Mouse (Mus musculus): ENCODE data around the gene Bcat1. TPM values are rescaled to one million over a fixed set of nuclear protein-coding genes. Genes with fewer than 3 reads are reported as not detected.

Bcat1 gene
- polyA plus RNA-seq, 1 experiment from 2014 or later, result 1.2 TPM

GRCm38 (mm10) chr6:145037626-145038025, 38.4 kb downstream of the Bcat1 start:
- 38% methylated on average over 1 of the region's 1 CpGs for WGBS (ENCODE audit: insufficient replicate concordance)
- no peak for ATAC-seq (ENCODE audit: low read depth)

GRCm38 (mm10) chr6:145035412-145035811, 40.6 kb downstream of the Bcat1 start:
- no peak overlapping the region for H3K4me2 ChIP-seq (ENCODE audit: low read depth, low read length)
- no peaks in the 10 kb centered on the region for H3K4me1 ChIP-seq (ENCODE audit: control insufficient read depth, low read depth, low read length)
- no peaks in the 10 kb centered on the region for H3K27me3 ChIP-seq (ENCODE audit: control insufficient read depth, insufficient read depth, low read depth, low read length)
- no peaks in the 10 kb centered on the region for H3K9me3 ChIP-seq (replicated peaks; ENCODE audit: control insufficient read depth, low read length)
- no peaks in the 10 kb centered on the region for H3K36me3 ChIP-seq (ENCODE audit: control insufficient read depth, insufficient read depth)
- H3K9ac ChIP-seq (ENCODE audit: low read depth, low read length), result no peak overlapping the region
- H3K4me3 ChIP-seq (ENCODE audit: low read depth, low read length), result no peak overlapping the region
- ATAC-seq (ENCODE audit: low read depth), result no peak
- WGBS (ENCODE audit: insufficient replicate concordance), result 79% methylated on average over 9 of the region's 9 CpGs
- no peak overlapping the region for H3K27ac ChIP-seq (ENCODE audit: low read length)

More at GRCm38 (mm10) chr6:145037626-145038025, 38.4 kb downstream of the Bcat1 start:
- no peak overlapping the region for H3K4me2 ChIP-seq (ENCODE audit: low read depth, low read length)
- no peaks in the 10 kb centered on the region for H3K27me3 ChIP-seq (ENCODE audit: control insufficient read depth, insufficient read depth, low read depth, low read length)
- no peaks in the 10 kb centered on the region for H3K9me3 ChIP-seq (replicated peaks; ENCODE audit: control insufficient read depth, low read length)
- H3K4me1 ChIP-seq (ENCODE audit: control insufficient read depth, low read depth, low read length), result no peaks in the 10 kb centered on the region
- H3K4me3 ChIP-seq (ENCODE audit: low read depth, low read length), result no peak overlapping the region
- no peak overlapping the region for H3K27ac ChIP-seq (ENCODE audit: low read length)
- H3K36me3 ChIP-seq (ENCODE audit: control insufficient read depth, insufficient read depth), result no peaks in the 10 kb centered on the region
- no peak overlapping the region for H3K9ac ChIP-seq (ENCODE audit: low read depth, low read length)

GRCm38 (mm10) chr6:145030587-145030986, 45.4 kb downstream of the Bcat1 start:
- H3K4me1 ChIP-seq (ENCODE audit: control insufficient read depth, low read depth, low read length), result no peaks in the 10 kb centered on the region
- H3K27me3 ChIP-seq (ENCODE audit: control insufficient read depth, insufficient read depth, low read depth, low read length), result no peaks in the 10 kb centered on the region
- H3K36me3 ChIP-seq (ENCODE audit: control insufficient read depth, insufficient read depth), result no peaks in the 10 kb centered on the region
- no peak for ATAC-seq (ENCODE audit: low read depth)
- H3K9me3 ChIP-seq (replicated peaks; ENCODE audit: control insufficient read depth, low read length), result no peaks in the 10 kb centered on the region
- H3K9ac ChIP-seq (ENCODE audit: low read depth, low read length), result no peak overlapping the region
- no peak overlapping the region for H3K4me3 ChIP-seq (ENCODE audit: low read depth, low read length)
- WGBS (ENCODE audit: insufficient replicate concordance), result 59% methylated on average over 9 of the region's 9 CpGs
- H3K4me2 ChIP-seq (ENCODE audit: low read depth, low read length), result no peak overlapping the region
- H3K27ac ChIP-seq (ENCODE audit: low read length), result no peak overlapping the region

GRCm38 (mm10) chr6:145023990-145024389, 52.0 kb downstream of the Bcat1 start:
- Histone ChIP-seq H3K4me1 (ENCODE audit: control insufficient read depth, low read depth, low read length) (no peaks in the 10 kb centered on the region), H3K27ac (ENCODE audit: low read length) (no peak overlapping the region), H3K27me3 (ENCODE audit: control insufficient read depth, insufficient read depth, low read depth, low read length) (no peaks in the 10 kb centered on the region), H3K4me2 (ENCODE audit: low read depth, low read length) (no peak overlapping the region), H3K9ac (ENCODE audit: low read depth, low read length) (no peak overlapping the region), H3K4me3 (ENCODE audit: low read depth, low read length) (no peak overlapping the region), H3K36me3 (ENCODE audit: control insufficient read depth, insufficient read depth) (no peaks in the 10 kb centered on the region), H3K9me3 (replicated peaks; ENCODE audit: control insufficient read depth, low read length) (peaks cover 4% of the 10 kb centered on the region)
- ATAC-seq (ENCODE audit: low read depth), result no peak
- 66% methylated on average over 8 of the region's 8 CpGs for WGBS (ENCODE audit: insufficient replicate concordance)

- Histone ChIP-seq H3K9me3 (replicated peaks; ENCODE audit: control insufficient read depth, low read length) (peaks cover 4% of the 10 kb centered on the region), H3K4me1 (ENCODE audit: control insufficient read depth, low read depth, low read length) (no peaks in the 10 kb centered on the region), H3K36me3 (ENCODE audit: control insufficient read depth, insufficient read depth) (no peaks in the 10 kb centered on the region), H3K4me2 (ENCODE audit: low read depth, low read length) (no peak overlapping the region), H3K4me3 (ENCODE audit: low read depth, low read length) (no peak overlapping the region), H3K27ac (ENCODE audit: low read length) (no peak overlapping the region), H3K27me3 (ENCODE audit: control insufficient read depth, insufficient read depth, low read depth, low read length) (no peaks in the 10 kb centered on the region), H3K9ac (ENCODE audit: low read depth, low read length) (no peak overlapping the region)
- ATAC-seq (ENCODE audit: low read depth), result no peak
- WGBS (ENCODE audit: insufficient replicate concordance), result 61% methylated on average over 14 of the region's 14 CpGs
These were observed 52.8 kb downstream of the Bcat1 start for GRCm38 (mm10) chr6:145022966-145023725.

GRCm38 (mm10) chr6:145022349-145022748, 53.6 kb downstream of the Bcat1 start:
- Histone ChIP-seq H3K9ac (ENCODE audit: low read depth, low read length) (no peak overlapping the region), H3K4me1 (ENCODE audit: control insufficient read depth, low read depth, low read length) (no peaks in the 10 kb centered on the region), H3K36me3 (ENCODE audit: control insufficient read depth, insufficient read depth) (no peaks in the 10 kb centered on the region), H3K4me3 (ENCODE audit: low read depth, low read length) (no peak overlapping the region), H3K9me3 (replicated peaks; ENCODE audit: control insufficient read depth, low read length) (peaks cover 4% of the 10 kb centered on the region), H3K4me2 (ENCODE audit: low read depth, low read length) (no peak overlapping the region), H3K27ac (ENCODE audit: low read length) (no peak overlapping the region), H3K27me3 (ENCODE audit: control insufficient read depth, insufficient read depth, low read depth, low read length) (no peaks in the 10 kb centered on the region)
- WGBS (ENCODE audit: insufficient replicate concordance), result 35% methylated on average over 5 of the region's 5 CpGs
- ATAC-seq (ENCODE audit: low read depth), result no peak

GRCm38 (mm10) chr6:145020553-145020952, 55.4 kb downstream of the Bcat1 start:
- no peak overlapping the region for H3K27ac ChIP-seq (ENCODE audit: low read length)
- H3K36me3 ChIP-seq (ENCODE audit: control insufficient read depth, insufficient read depth), result no peaks in the 10 kb centered on the region
- H3K4me3 ChIP-seq (ENCODE audit: low read depth, low read length), result no peak overlapping the region
- 63% methylated on average over 4 of the region's 4 CpGs for WGBS (ENCODE audit: insufficient replicate concordance)
- peaks cover 4% of the 10 kb centered on the region for H3K9me3 ChIP-seq (replicated peaks; ENCODE audit: control insufficient read depth, low read length)
- peak; percentile 15; the same call in 1 of the 2 replicates for ATAC-seq (ENCODE audit: low read depth)
- no peaks in the 10 kb centered on the region for H3K4me1 ChIP-seq (ENCODE audit: control insufficient read depth, low read depth, low read length)
- H3K9ac ChIP-seq (ENCODE audit: low read depth, low read length), result no peak overlapping the region
- H3K27me3 ChIP-seq (ENCODE audit: control insufficient read depth, insufficient read depth, low read depth, low read length), result no peaks in the 10 kb centered on the region
- H3K4me2 ChIP-seq (ENCODE audit: low read depth, low read length), result no peak overlapping the region

- no peak overlapping the region for H3K9ac ChIP-seq (ENCODE audit: low read depth, low read length)
- H3K4me1 ChIP-seq (ENCODE audit: control insufficient read depth, low read depth, low read length), result no peaks in the 10 kb centered on the region
- H3K36me3 ChIP-seq (ENCODE audit: control insufficient read depth, insufficient read depth), result no peaks in the 10 kb centered on the region
- H3K4me3 ChIP-seq (ENCODE audit: low read depth, low read length), result no peak overlapping the region
- ATAC-seq (ENCODE audit: low read depth), result no peak
- H3K27ac ChIP-seq (ENCODE audit: low read length), result no peak overlapping the region
- H3K9me3 ChIP-seq (replicated peaks; ENCODE audit: control insufficient read depth, low read length), result peaks cover 3% of the 10 kb centered on the region
- 75% methylated on average over 5 of the region's 5 CpGs for WGBS (ENCODE audit: insufficient replicate concordance)
- H3K4me2 ChIP-seq (ENCODE audit: low read depth, low read length), result no peak overlapping the region
- H3K27me3 ChIP-seq (ENCODE audit: control insufficient read depth, insufficient read depth, low read depth, low read length), result no peaks in the 10 kb centered on the region
These were observed 57.7 kb downstream of the Bcat1 start for GRCm38 (mm10) chr6:145018295-145018694.

- ATAC-seq (ENCODE audit: low read depth), result peak; percentile 65
These were observed 58.5 kb downstream of the Bcat1 start for GRCm38 (mm10) chr6:145017508-145017907.

More at GRCm38 (mm10) chr6:145017508-145017907, 58.5 kb downstream of the Bcat1 start:
- Histone ChIP-seq H3K27me3 (ENCODE audit: control insufficient read depth, insufficient read depth, low read depth, low read length) (no peaks in the 10 kb centered on the region), H3K4me3 (ENCODE audit: low read depth, low read length) (no peak overlapping the region), H3K4me2 (ENCODE audit: low read depth, low read length) (no peak overlapping the region), H3K36me3 (ENCODE audit: control insufficient read depth, insufficient read depth) (no peaks in the 10 kb centered on the region), H3K4me1 (ENCODE audit: control insufficient read depth, low read depth, low read length) (no peaks in the 10 kb centered on the region), H3K27ac (ENCODE audit: low read length) (no peak overlapping the region), H3K9me3 (replicated peaks; ENCODE audit: control insufficient read depth, low read length) (no peaks in the 10 kb centered on the region), H3K9ac (ENCODE audit: low read depth, low read length) (no peak overlapping the region)
- 36% methylated on average over 4 of the region's 4 CpGs for WGBS (ENCODE audit: insufficient replicate concordance)

All from liver, embryonic 16.5 days (tissue).